Comparison of ENCODE assay signal across 8 mouse cellular contexts in genomic region chr3:87919336-87920108, GRCm38 (mm10). TPM values are rescaled to one million over a fixed set of nuclear protein-coding genes. Genes with fewer than 3 reads are reported as not detected.
DNase-seq lines count a peak whose midpoint lies in the region; ATAC-seq and TF ChIP-seq lines count a peak whose summit lies in the region.

Gene Mrpl24 (plus strand): TSS chr3:87919506.

- H3K4me3 ChIP-seq in embryonic facial prominence, embryonic 15.5 days (replicated peaks), result peak within 1 kb of the TSS; percentile 62
- H3K4me3 ChIP-seq in limb, embryonic 14.5 days (replicated peaks; ENCODE audit: low read length), result peak within 1 kb of the TSS; percentile 70
- peak within 1 kb of the TSS; percentile 58 for H3K4me3 ChIP-seq in midbrain, postnatal 0 days (ENCODE audit: low read depth, low read length)

- peak within 1 kb of the TSS; percentile 84 for H3K27ac ChIP-seq in embryonic facial prominence, embryonic 15.5 days (replicated peaks)
- H3K27ac ChIP-seq in limb, embryonic 14.5 days (replicated peaks; ENCODE audit: low read depth, low read length), result peak within 1 kb of the TSS; percentile 81
- H3K27ac ChIP-seq in midbrain, postnatal 0 days (ENCODE audit: low read depth, low read length), result peak within 1 kb of the TSS; percentile 62

- H3K9ac ChIP-seq in embryonic facial prominence, embryonic 15.5 days, result peak within 1 kb of the TSS; percentile 51
- peak within 1 kb of the TSS; percentile 74 for H3K9ac ChIP-seq in limb, embryonic 14.5 days (ENCODE audit: low read depth, low read length, severe bottlenecking)
- peak within 1 kb of the TSS; percentile 55 for H3K9ac ChIP-seq in midbrain, postnatal 0 days (replicated peaks; ENCODE audit: low read length, poor library complexity, severe bottlenecking)

- under 1% methylated on average over 30 of the region's 30 CpGs for WGBS in embryonic facial prominence, embryonic 15.5 days
- WGBS in limb, embryonic 14.5 days, result under 1% methylated on average over 30 of the region's 30 CpGs
- under 1% methylated on average over 30 of the region's 30 CpGs for WGBS in midbrain, postnatal 0 days

- no peak for TF ChIP-seq CTCF in midbrain, postnatal 0 days (IDR thresholded peaks at IDR 0.05)

- H3K9me3 ChIP-seq in embryonic facial prominence, embryonic 15.5 days (replicated peaks), result no peaks in the 10 kb centered on the region
- no peaks in the 10 kb centered on the region for H3K9me3 ChIP-seq in limb, embryonic 14.5 days (ENCODE audit: control insufficient read depth, low read length)
- H3K9me3 ChIP-seq in midbrain, postnatal 0 days (ENCODE audit: low read length), result no peaks in the 10 kb centered on the region

- H3K4me1 ChIP-seq in embryonic facial prominence, embryonic 15.5 days, result 0 out of 2 replicates have a peak, but pooled peaks cover 3% of the 10 kb centered on the region
- H3K4me1 ChIP-seq in limb, embryonic 14.5 days (ENCODE audit: control insufficient read depth, insufficient read depth, low read length), result peaks cover 4% of the 10 kb centered on the region; the same call in 1 of the 2 replicates
- 0 out of 2 replicates have a peak, but pooled peaks cover 3% of the 10 kb centered on the region for H3K4me1 ChIP-seq in midbrain, postnatal 0 days (ENCODE audit: insufficient read depth, low read length)

- H3K27me3 ChIP-seq in embryonic facial prominence, embryonic 15.5 days, result no peaks in the 10 kb centered on the region
- H3K27me3 ChIP-seq in limb, embryonic 14.5 days (ENCODE audit: control insufficient read depth, insufficient read depth, low read length), result no peaks in the 10 kb centered on the region
- no peaks in the 10 kb centered on the region for H3K27me3 ChIP-seq in midbrain, postnatal 0 days (ENCODE audit: insufficient read depth, low read length)

- peak; percentile 83 for ATAC-seq in embryonic facial prominence, embryonic 15.5 days (ENCODE audit: insufficient number of reproducible peaks, low FRiP score, low TSS enrichment, low read depth)
- ATAC-seq in limb, embryonic 14.5 days (ENCODE audit: low FRiP score, low read depth), result peak; percentile 85
- peak; percentile 89 for ATAC-seq in midbrain, postnatal 0 days (ENCODE audit: low FRiP score)

- peak within 1 kb of the TSS; percentile 72 for H3K4me2 ChIP-seq in embryonic facial prominence, embryonic 15.5 days (replicated peaks)
- H3K4me2 ChIP-seq in limb, embryonic 14.5 days (replicated peaks; ENCODE audit: low read depth, low read length, severe bottlenecking), result peak within 1 kb of the TSS; percentile 79
- H3K4me2 ChIP-seq in midbrain, postnatal 0 days (ENCODE audit: low read depth, low read length, poor library complexity, severe bottlenecking), result peak within 1 kb of the TSS; percentile 86

- H3K36me3 ChIP-seq in embryonic facial prominence, embryonic 15.5 days, result peaks cover 49% of the 10 kb centered on the region
- peaks cover 52% of the 10 kb centered on the region for H3K36me3 ChIP-seq in limb, embryonic 14.5 days (ENCODE audit: control insufficient read depth, insufficient read depth, low read length)
- H3K36me3 ChIP-seq in midbrain, postnatal 0 days (ENCODE audit: insufficient read depth, low read length), result peaks cover 40% of the 10 kb centered on the region

- TF ChIP-seq POLR2A in limb, embryonic 14.5 days (IDR thresholded peaks at IDR 0.05; ENCODE audit: borderline replicate concordance, extremely low read depth, insufficient read depth, insufficient read length), result no peak

- DNase-seq in 3T3-L1 (ENCODE audit: low read depth, low spot score), result peak; percentile 98
- peak; percentile 73 to 81 for DNase-seq in adrenal gland, postnatal 36 days
- DNase-seq in heart, adult 8-10 months (ENCODE audit: low spot score), result peak; percentile 94
- DNase-seq in kidney, adult 9 months, result peak; percentile 95
- DNase-seq in limb, embryonic 14.5 days (ENCODE audit: low spot score), result peak; percentile 93
- peak; percentile 98 for DNase-seq in midbrain, postnatal 0 days (ENCODE audit: low spot score)
- peak; percentile 21 to 50 for DNase-seq in spleen, postnatal 14 days (ENCODE audit: low spot score in 2 of 2)

RNA-seq across cellular contexts. Expression of gene Mrpl24, which starts in this region (rescaled TPM):
- 100 to 1,000 TPM; 116 to 130 TPM for total RNA-seq in adrenal gland, postnatal 36 days (2021)
- polyA plus RNA-seq in embryonic facial prominence, embryonic 15.5 days (2015; fragmentation: Nextera tagmentation; extraction: Ambion mirVana), result 75.4 and 78.9 TPM in 2 replicates
- total RNA-seq in heart, adult 8-10 months (2022), result 10 to 100 TPM; 73.5 to 80.6 (median 77.1) TPM
- 88.6 and 124 TPM in 2 replicates for polyA plus RNA-seq in limb, embryonic 14.5 days (2012; rRNA removed)
- 66.2 and 75.7 TPM in 2 replicates for polyA plus RNA-seq in limb, embryonic 14.5 days (2014; fragmentation: Nextera tagmentation; extraction: Ambion mirVana)
- 41.3 and 41.7 TPM in 2 replicates for total RNA-seq in midbrain, postnatal 0 days (2014; rRNA removed)
- polyA plus RNA-seq in midbrain, postnatal 0 days (2015; fragmentation: Nextera tagmentation; extraction: Ambion mirVana), result 37.2 and 39.7 TPM in 2 replicates

Comparison
In these comparisons a context has a peak if more than half of its experiments do, and no peak if none do; other contexts are left out.
1. Peak in every context shown above with its lines: DNase-seq, ATAC-seq, H3K4me3 ChIP-seq and H3K27ac ChIP-seq.
2. DNase-seq: peak in every context shown above with its lines; median percentile 98 in 3T3-L1; 98 in midbrain, postnatal 0 days; 95 in kidney, adult 9 months; 94 in heart, adult 8-10 months; 93 in limb, embryonic 14.5 days; 77 in adrenal gland, postnatal 36 days; 36 in spleen, postnatal 14 days.